Mouse (Mus musculus) 416B (cell line): ENCODE data around the gene Tlr8.

Experiments
- DNase-seq: peaks from one replicate; pipeline ENCODE4 v3.0.0; 2011; ENCODE audit warnings: low read depth

Tlr8 gene

DNA sequence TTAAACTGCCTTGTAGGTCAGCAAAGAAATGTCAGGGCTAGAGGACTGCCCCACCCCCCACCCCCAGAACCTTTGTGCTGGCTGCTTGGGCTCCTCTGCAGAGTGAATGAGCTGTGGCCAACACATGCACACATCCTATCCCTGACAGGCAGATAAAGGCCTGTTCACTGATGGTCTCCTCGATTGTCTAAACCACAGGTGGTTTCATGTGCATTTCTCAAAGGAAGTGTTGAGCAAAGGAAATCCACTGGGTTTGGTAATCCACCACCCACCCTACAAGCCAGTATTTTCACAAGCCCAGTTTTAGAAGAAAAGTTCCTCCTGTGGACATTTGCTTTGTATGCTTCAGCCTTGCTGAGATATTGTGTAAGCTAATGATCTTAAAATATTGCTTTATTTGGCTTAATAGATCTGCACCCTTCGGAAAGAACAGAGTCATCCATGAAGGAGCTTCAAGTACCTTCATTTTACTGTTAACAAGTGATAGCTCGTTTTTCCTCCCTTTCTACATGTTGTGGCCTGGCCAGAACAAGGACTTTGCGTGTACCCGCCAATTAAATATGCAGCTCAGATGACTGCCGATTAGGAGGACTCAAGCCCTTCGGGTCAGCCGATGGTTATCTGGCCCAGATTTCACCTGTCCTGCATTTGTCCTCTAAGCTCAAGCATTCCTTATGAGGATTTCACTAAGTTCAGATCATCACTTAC, 58.2 kb downstream of the Tlr8 start:
- DNase-seq, result peak; percentile 97

DNA sequence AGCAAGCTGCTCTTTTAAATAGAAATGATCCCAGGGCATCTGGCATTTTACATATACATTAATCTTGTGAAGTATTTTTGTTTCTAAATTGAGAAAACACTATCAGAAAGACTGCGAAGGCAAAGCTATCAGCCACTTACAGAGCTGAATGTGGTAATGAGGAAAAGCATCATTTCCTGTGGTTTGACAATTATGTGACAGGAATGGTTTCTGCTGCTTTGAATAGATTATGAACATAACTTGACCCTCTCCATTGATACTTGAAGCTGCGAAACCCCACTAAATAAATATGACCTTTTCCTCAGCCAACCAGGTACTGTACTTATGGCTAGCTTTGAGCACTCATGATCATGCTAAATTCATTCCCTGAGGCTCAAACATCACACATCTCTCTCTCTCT, 62.8 kb downstream of the Tlr8 start:
- peak; percentile 89 for DNase-seq

DNA sequence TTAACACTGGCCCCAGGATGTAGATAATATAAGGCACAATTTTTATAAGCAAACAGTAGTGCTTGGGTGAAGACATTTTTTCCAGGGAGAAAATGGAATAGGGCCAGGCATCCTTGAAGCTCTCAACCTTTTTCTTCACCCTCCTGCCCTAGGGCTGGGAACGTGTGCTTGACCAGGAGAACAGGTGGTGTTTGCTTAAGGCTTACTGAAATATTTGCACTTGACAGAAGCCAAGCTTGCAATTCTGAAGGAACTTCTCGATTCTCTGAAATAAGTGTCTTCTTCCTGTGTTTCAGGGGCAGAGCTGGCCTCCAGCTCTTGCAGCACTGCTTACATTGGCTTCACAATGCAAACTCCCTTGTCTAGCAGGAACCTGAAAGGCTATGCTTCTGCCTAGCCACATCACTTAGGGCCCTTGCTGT, 68.9 kb downstream of the Tlr8 start:
- no peak for DNase-seq
